Mouse (Mus musculus): ENCODE data around the gene Sez6. TPM values are rescaled to one million over a fixed set of nuclear protein-coding genes. Genes with fewer than 3 reads are reported as not detected.

The Sez6 gene
- polyA plus RNA-seq, 2 experiments: 0.03 TPM; not detected in 1

DNA sequence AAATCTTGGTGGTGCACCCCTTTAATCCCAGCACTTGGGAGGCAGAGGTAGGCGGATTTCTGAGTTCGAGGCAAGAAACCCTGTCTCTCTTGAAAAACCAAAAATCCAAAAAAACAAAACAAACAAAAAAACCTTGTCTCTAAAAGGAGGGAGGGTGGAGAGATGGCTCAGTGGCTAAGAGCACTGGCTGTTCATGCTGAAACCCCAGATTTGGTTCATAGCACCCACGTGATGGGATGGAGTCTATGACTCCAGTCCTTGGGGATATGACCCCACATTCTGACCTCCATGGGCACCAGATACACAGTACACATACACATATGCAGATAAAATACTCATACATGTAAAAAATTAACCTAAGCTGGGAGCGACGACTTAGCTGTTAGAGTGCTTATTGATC, 41.8 kb upstream of the Sez6 start:
- Histone ChIP-seq H3K9ac (replicated peaks) (no peak overlapping the region), H3K4me2 (ENCODE audit: low read depth) (no peak overlapping the region), H3K36me3 (replicated peaks; ENCODE audit: control insufficient read depth, insufficient read depth, low read depth) (no peaks in the 10 kb centered on the region), H3K4me3 (ENCODE audit: insufficient read depth in 1 of 2, low read depth in 2 of 2, low read length in 2 of 2) (no peak overlapping the region), H3K27me3 (ENCODE audit: control insufficient read depth, insufficient read depth, low read length) (no peaks in the 10 kb centered on the region; the same call in 1 of the 2 replicates), H3K9me3 (ENCODE audit: control insufficient read depth, low read length) (no peaks in the 10 kb centered on the region), H3K27ac (no peak overlapping the region), H3K4me1 (replicated peaks; ENCODE audit: control insufficient read depth in 2 of 2, insufficient read depth in 2 of 2, low read length in 1 of 2) (0 out of 4 replicates have a peak, but pooled peaks cover 0 to 3% of the 10 kb centered on the region in 2 experiments)
- DNase-seq (ENCODE audit: low read depth in 3 of 3, low spot score in 3 of 3): no peak
- 51% methylated on average over 5 of the region's 5 CpGs for WGBS (ENCODE audit: insufficient replicate concordance)
- TF ChIP-seq EP300 (IDR thresholded peaks at IDR 0.05; ENCODE audit: low read depth) (no peak), CTCF (IDR thresholded peaks at IDR 0.05; ENCODE audit: low read depth) (no peak)
- no peak for ATAC-seq (ENCODE audit: insufficient read depth)

DNA sequence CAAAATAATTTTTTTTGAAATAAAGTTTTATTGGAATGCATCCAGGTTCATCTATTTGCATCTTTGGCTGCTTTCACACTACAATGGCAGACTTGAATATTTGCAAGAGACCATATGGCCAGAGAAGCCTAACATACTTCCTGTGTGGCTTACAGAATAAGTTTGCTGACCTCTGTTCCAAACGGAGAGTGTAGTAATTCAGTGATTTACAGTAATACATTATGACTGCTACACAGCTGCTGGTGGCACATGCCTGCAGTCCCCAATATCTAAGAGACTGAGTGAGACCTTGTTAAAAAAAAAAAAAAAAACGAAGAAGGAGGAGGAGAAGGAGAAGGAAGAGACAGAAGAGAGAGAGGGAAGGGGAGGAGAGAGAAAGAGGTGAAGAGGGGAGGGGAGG, 41.1 kb upstream of the Sez6 start:
- H3K27me3 ChIP-seq (ENCODE audit: control insufficient read depth, insufficient read depth, low read length): no peaks in the 10 kb centered on the region; the same call in 1 of the 2 replicates
- no peak for TF ChIP-seq EP300 (IDR thresholded peaks at IDR 0.05; ENCODE audit: low read depth)
- no peak for TF ChIP-seq CTCF (IDR thresholded peaks at IDR 0.05; ENCODE audit: low read depth)
- DNase-seq (ENCODE audit: low read depth in 3 of 3, low spot score in 3 of 3) (no peak), ATAC-seq (ENCODE audit: insufficient read depth) (no peak)
- WGBS (ENCODE audit: insufficient replicate concordance): 8% methylated on average over 1 of the region's 2 CpGs
- no peak overlapping the region for H3K27ac ChIP-seq
- H3K9ac ChIP-seq (replicated peaks): no peak overlapping the region
- H3K4me1 ChIP-seq (replicated peaks; ENCODE audit: control insufficient read depth in 2 of 2, insufficient read depth in 2 of 2, low read length in 1 of 2): 0 out of 4 replicates have a peak, but pooled peaks cover 0 to 5% of the 10 kb centered on the region in 2 experiments
- H3K36me3 ChIP-seq (replicated peaks; ENCODE audit: control insufficient read depth, insufficient read depth, low read depth): no peaks in the 10 kb centered on the region
- H3K4me2 ChIP-seq (ENCODE audit: low read depth): no peak overlapping the region
- no peaks in the 10 kb centered on the region for H3K9me3 ChIP-seq (ENCODE audit: control insufficient read depth, low read length)
- H3K4me3 ChIP-seq (ENCODE audit: insufficient read depth in 1 of 2, low read depth in 2 of 2, low read length in 2 of 2): no peak overlapping the region

DNA sequence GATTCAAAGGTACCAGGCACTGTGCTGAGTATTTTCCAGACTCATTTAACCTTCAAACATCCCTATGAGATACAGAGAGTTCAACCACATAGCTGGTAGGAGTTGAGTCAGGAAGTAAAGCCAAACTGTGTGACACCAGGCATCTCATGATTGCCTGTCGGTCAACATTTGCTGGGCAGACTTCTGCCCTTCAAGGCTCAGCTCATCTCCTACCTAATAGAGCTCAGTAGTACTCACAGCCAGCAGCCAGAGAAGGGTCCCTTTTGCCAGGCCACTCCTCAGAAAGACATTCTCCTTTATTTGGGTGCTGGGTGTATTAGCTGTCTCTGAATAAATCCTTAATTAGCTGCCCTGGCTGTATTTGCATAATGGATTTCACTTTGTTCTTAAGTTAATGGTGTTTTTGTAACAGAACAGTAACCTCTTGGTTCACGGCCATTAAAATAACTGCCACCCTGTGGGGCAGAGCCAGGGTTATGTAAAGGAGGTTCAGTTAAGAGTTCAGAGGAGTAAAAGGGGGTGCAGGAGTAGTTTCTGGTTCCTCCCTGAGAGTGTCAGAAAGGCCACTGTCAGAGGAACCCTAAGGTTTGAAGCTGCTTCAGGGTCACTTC, 39.8 kb upstream of the Sez6 start:
- peaks cover 0 to 5% of the 10 kb centered on the region in 2 experiments; a peak in 2 of 4 replicates for H3K4me1 ChIP-seq (replicated peaks; ENCODE audit: control insufficient read depth in 2 of 2, insufficient read depth in 2 of 2, low read length in 1 of 2)
- WGBS (ENCODE audit: insufficient replicate concordance): 50% methylated on average over 2 of the region's 2 CpGs
- TF ChIP-seq EP300 (IDR thresholded peaks at IDR 0.05; ENCODE audit: low read depth) (no peak), CTCF (IDR thresholded peaks at IDR 0.05; ENCODE audit: low read depth) (no peak)
- no peak overlapping the region for H3K4me3 ChIP-seq (ENCODE audit: insufficient read depth in 1 of 2, low read depth in 2 of 2, low read length in 2 of 2)
- no peaks in the 10 kb centered on the region for H3K9me3 ChIP-seq (ENCODE audit: control insufficient read depth, low read length)
- H3K27me3 ChIP-seq (ENCODE audit: control insufficient read depth, insufficient read depth, low read length): peaks cover 1% of the 10 kb centered on the region
- no peak overlapping the region for H3K9ac ChIP-seq (replicated peaks)
- no peak overlapping the region for H3K27ac ChIP-seq
- ATAC-seq (ENCODE audit: insufficient read depth) (no peak), DNase-seq (ENCODE audit: low read depth in 3 of 3, low spot score in 3 of 3) (no peak)
- no peaks in the 10 kb centered on the region for H3K36me3 ChIP-seq (replicated peaks; ENCODE audit: control insufficient read depth, insufficient read depth, low read depth)
- H3K4me2 ChIP-seq (ENCODE audit: low read depth): no peak overlapping the region

DNA sequence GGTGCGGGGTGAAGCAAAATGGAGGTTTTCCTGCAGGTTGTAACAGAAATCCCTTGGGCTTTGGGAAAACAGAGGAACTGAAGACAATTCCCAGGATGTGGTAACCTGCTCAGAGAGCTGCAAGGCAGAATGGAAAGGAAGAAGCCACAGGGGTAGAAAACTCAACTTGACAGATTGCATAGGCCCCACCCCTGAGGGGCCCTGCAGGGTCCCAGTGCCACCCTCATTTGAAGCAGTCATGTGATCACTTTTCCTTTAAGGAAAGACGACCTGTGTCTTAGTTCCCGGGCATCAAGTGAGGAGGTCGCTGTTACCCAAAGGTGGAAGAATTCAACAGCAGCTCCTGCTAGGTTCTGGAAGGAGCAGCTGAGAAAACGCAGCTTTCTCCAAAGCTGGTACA, 37.7 kb upstream of the Sez6 start:
- WGBS (ENCODE audit: insufficient replicate concordance): 21% methylated on average over 5 of the region's 5 CpGs
- ATAC-seq (ENCODE audit: insufficient read depth) (no peak), DNase-seq (ENCODE audit: low read depth in 3 of 3, low spot score in 3 of 3) (no peak)
- no peaks in the 10 kb centered on the region for H3K36me3 ChIP-seq (replicated peaks; ENCODE audit: control insufficient read depth, insufficient read depth, low read depth)
- H3K9me3 ChIP-seq (ENCODE audit: control insufficient read depth, low read length): no peaks in the 10 kb centered on the region
- peak overlapping the region; percentile 41 for H3K4me2 ChIP-seq (ENCODE audit: low read depth)
- H3K4me3 ChIP-seq (ENCODE audit: insufficient read depth in 1 of 2, low read depth in 2 of 2, low read length in 2 of 2): peak overlapping the region; percentile 21 to 24; a peak in 3 of 4 replicates
- H3K27me3 ChIP-seq (ENCODE audit: control insufficient read depth, insufficient read depth, low read length): peaks cover 18% of the 10 kb centered on the region
- no peak overlapping the region for H3K27ac ChIP-seq
- peaks cover 0 to 5% of the 10 kb centered on the region in 2 experiments; a peak in 2 of 4 replicates for H3K4me1 ChIP-seq (replicated peaks; ENCODE audit: control insufficient read depth in 2 of 2, insufficient read depth in 2 of 2, low read length in 1 of 2)
- TF ChIP-seq CTCF (IDR thresholded peaks at IDR 0.05; ENCODE audit: low read depth) (no peak), EP300 (IDR thresholded peaks at IDR 0.05; ENCODE audit: low read depth) (no peak)
- H3K9ac ChIP-seq (replicated peaks): no peak overlapping the region

DNA sequence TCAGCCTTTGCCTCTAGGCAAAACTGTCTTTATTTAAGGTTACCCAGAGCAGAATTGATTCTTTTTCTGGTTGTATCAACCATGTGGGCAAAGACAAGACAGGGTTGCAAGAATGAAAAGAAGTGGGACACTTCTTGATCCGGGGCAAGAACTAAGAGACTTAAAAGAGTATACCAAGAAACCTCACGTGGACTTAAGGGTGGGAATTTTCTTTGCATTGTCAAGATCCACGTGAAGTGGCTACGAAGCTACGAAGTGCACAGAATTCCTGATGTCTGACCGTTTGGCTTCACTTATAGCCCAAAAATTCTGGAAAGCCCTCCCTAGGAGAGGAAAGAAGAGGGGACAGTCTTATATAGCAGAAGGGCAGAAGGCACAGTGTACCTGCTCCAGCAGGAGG, 37.3 kb upstream of the Sez6 start:
- TF ChIP-seq EP300 (IDR thresholded peaks at IDR 0.05; ENCODE audit: low read depth): no peak
- TF ChIP-seq CTCF (IDR thresholded peaks at IDR 0.05; ENCODE audit: low read depth): no peak
- 20% methylated on average over 6 of the region's 6 CpGs for WGBS (ENCODE audit: insufficient replicate concordance)
- H3K36me3 ChIP-seq (replicated peaks; ENCODE audit: control insufficient read depth, insufficient read depth, low read depth): no peaks in the 10 kb centered on the region
- H3K4me3 ChIP-seq (ENCODE audit: insufficient read depth in 1 of 2, low read depth in 2 of 2, low read length in 2 of 2): peak overlapping the region; percentile 21 to 24
- no peak overlapping the region for H3K27ac ChIP-seq
- no peaks in the 10 kb centered on the region for H3K9me3 ChIP-seq (ENCODE audit: control insufficient read depth, low read length)
- H3K4me1 ChIP-seq (replicated peaks; ENCODE audit: control insufficient read depth in 2 of 2, insufficient read depth in 2 of 2, low read length in 1 of 2): peaks cover 0 to 5% of the 10 kb centered on the region in 2 experiments; a peak in 2 of 4 replicates
- ATAC-seq (ENCODE audit: insufficient read depth) (no peak), DNase-seq (ENCODE audit: low read depth in 3 of 3, low spot score in 3 of 3) (no peak)
- H3K4me2 ChIP-seq (ENCODE audit: low read depth): peak overlapping the region; percentile 41
- peaks cover 18% of the 10 kb centered on the region for H3K27me3 ChIP-seq (ENCODE audit: control insufficient read depth, insufficient read depth, low read length)
- H3K9ac ChIP-seq (replicated peaks): no peak overlapping the region
